Mouse (Mus musculus) bone marrow, adult 2 months (tissue): ENCODE data around the gene Tmem59.

Source experiments
- CTCF ChIP-seq: fragments of 200-500 bp; IDR thresholded peaks from 2 replicates; pipeline ENCODE4 v1.5.1; 2011; ENCODE audit warnings: low read length, control low read depth; ENCODE audit not compliant: control insufficient read depth, insufficient read depth
- POLR2A ChIP-seq: fragments of 200-500 bp; IDR thresholded peaks from 2 replicates; pipeline ENCODE4 v1.6.1; 2011; ENCODE audit warnings: low read depth, mild to moderate bottlenecking, control low read depth, low read length, borderline replicate concordance; ENCODE audit not compliant: control insufficient read depth

- TF ChIP-seq CTCF: no peak
- TF ChIP-seq POLR2A: no peak
These were observed 21.2 kb upstream of the Tmem59 start for GRCm38 (mm10) chr4:107156983-107157401.
